Mouse (Mus musculus) thymus, adult 2 months (tissue): Measurements from ENCODE around the gene Tedc1.

Experiments used
- CTCF ChIP-seq: fragments of 200-500 bp; IDR thresholded peaks from 2 replicates; pipeline ENCODE4 v1.5.1; 2012; ENCODE audit warnings: mild to moderate bottlenecking, control low read depth, low read length, moderate library complexity, borderline replicate concordance; ENCODE audit not compliant: control insufficient read depth, poor library complexity, insufficient read depth; ENCODE audit errors: extremely low read depth
- POLR2A ChIP-seq: fragments of 200-500 bp; IDR thresholded peaks from 2 replicates; pipeline ENCODE4 v1.6.1; 2012; ENCODE audit warnings: mild to moderate bottlenecking, low read length, control low read depth, moderate library complexity; ENCODE audit not compliant: control insufficient read depth, poor library complexity, insufficient read depth; ENCODE audit errors: extremely low read depth

DNA sequence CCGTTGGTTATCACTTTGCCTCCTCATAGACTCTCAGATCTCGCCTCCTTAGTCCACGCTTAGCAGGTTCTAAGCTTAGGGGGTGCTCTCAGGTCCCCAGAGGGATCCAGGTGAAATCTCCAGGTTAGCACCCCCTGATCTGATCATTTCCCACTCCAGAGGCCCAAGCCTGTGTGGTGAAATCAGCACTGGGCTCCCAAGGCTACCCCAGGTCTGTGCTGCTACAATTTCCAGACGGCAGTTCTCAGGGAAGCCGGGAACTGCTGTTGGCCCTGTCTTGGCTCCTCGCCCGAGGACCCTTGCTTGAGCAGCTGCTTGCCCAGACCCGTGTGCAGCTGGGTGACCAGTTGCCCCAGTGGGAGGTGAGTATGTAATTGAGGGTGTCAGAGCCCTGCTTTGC, 781 bp downstream of the Tedc1 start:
- TF ChIP-seq POLR2A (no peak), CTCF (no peak)
